Mouse (Mus musculus) small intestine, adult 2 months (tissue): Measurements from ENCODE around the gene Bmp6. TPM values are rescaled to one million over a fixed set of nuclear protein-coding genes. Genes with fewer than 3 reads are reported as not detected.

Source experiments
- H3K27ac ChIP-seq: fragments of 200-500 bp; 2 replicates; pipeline ENCODE4 v1.5.1; 2012; ENCODE audit warnings: low read depth, low read length, control low read depth, inconsistent platforms; ENCODE audit not compliant: insufficient read depth
- H3K27me3 ChIP-seq: fragments of 200-500 bp; 2 replicates; pipeline ENCODE4 v1.6.1; 2012; ENCODE audit warnings: mild to moderate bottlenecking, moderate library complexity, low read length, inconsistent platforms; ENCODE audit not compliant: control insufficient read depth, insufficient read depth
- H3K36me3 ChIP-seq: fragments of 200-500 bp; 2 replicates; pipeline ENCODE4 v1.6.1; 2012; ENCODE audit warnings: mild to moderate bottlenecking, low read length, control low read depth, inconsistent platforms; ENCODE audit not compliant: control insufficient read depth, insufficient read depth
- H3K4me1 ChIP-seq: fragments of 200-500 bp; 2 replicates; pipeline ENCODE4 v1.6.1; 2012; ENCODE audit warnings: low read length, inconsistent platforms, mixed read lengths; ENCODE audit not compliant: control insufficient read depth, insufficient read depth, insufficient read length
- H3K4me3 ChIP-seq: fragments of 200-500 bp; 2 replicates; pipeline ENCODE4 v1.5.1; 2012; ENCODE audit warnings: low read depth, mild to moderate bottlenecking, control low read depth, inconsistent platforms, low read length, moderate library complexity
- CTCF ChIP-seq: fragments of 200-500 bp; IDR thresholded peaks from 2 replicates; pipeline ENCODE4 v1.5.1; 2012; ENCODE audit warnings: low read depth, mild to moderate bottlenecking, control low read depth, inconsistent platforms, low read length, moderate library complexity, mixed read lengths; ENCODE audit not compliant: insufficient replicate concordance, insufficient read length; ENCODE audit errors: extremely low read depth
- POLR2A ChIP-seq: fragments of 200-500 bp; IDR thresholded peaks from 2 replicates; pipeline ENCODE4 v1.6.1; 2012; ENCODE audit warnings: low read depth, mild to moderate bottlenecking, control low read depth, inconsistent platforms, low read length, moderate library complexity
- WGBS: fragments of 180-500 bp; shearing (Covaris S2); methylation state at CpG from one replicate; pipeline ENCODE4 v1.1.7; 2018; 5-methylcytosine and 5-hydroxymethylcytosine counted together
- polyA plus RNA-seq: library from polyadenylated mRNA; depleted of rRNA; stranded (reverse); fragments of >200 nt; gene quantifications from 2 replicates; pipeline ENCODE4 v1.2.3, GENCODE M21; 2012

Bmp6 gene
- polyA plus RNA-seq, 1 experiment = 5.2 TPM

GRCm38 (mm10) chr13:38486767-38487166 is 141.9 kb downstream of the Bmp6 start:
- TF ChIP-seq CTCF (no peak), POLR2A (no peak)
- Histone ChIP-seq H3K4me3 (no peak overlapping the region), H3K27me3 (no peaks in the 10 kb centered on the region), H3K36me3 (no peaks in the 10 kb centered on the region), H3K27ac (no peak overlapping the region), H3K4me1 (no peaks in the 10 kb centered on the region)
- WGBS = 61% methylated on average over 6 of the region's 6 CpGs

- TF ChIP-seq CTCF (no peak), POLR2A (no peak)
- H3K4me1 ChIP-seq = no peaks in the 10 kb centered on the region
- 28% methylated on average over 3 of the region's 3 CpGs for WGBS
- H3K36me3 ChIP-seq = peaks cover 16% of the 10 kb centered on the region
- H3K27me3 ChIP-seq = no peaks in the 10 kb centered on the region
- H3K4me3 ChIP-seq = no peak overlapping the region
- H3K27ac ChIP-seq = no peak overlapping the region
Observed at GRCm38 (mm10) chr13:38496715-38497114, 151.8 kb downstream of the Bmp6 start.

GRCm38 (mm10) chr13:38501314-38501713 is 156.4 kb downstream of the Bmp6 start:
- H3K4me1 ChIP-seq = no peaks in the 10 kb centered on the region
- H3K27me3 ChIP-seq = no peaks in the 10 kb centered on the region
- H3K36me3 ChIP-seq = peaks cover 54% of the 10 kb centered on the region
- 85% methylated on average over 12 of the region's 12 CpGs for WGBS
- no peak overlapping the region for H3K4me3 ChIP-seq
- TF ChIP-seq CTCF (no peak), POLR2A (no peak)
- no peak overlapping the region for H3K27ac ChIP-seq

- TF ChIP-seq POLR2A (no peak), CTCF (no peak)
- Histone ChIP-seq H3K27me3 (no peaks in the 10 kb centered on the region), H3K27ac (0 out of 2 replicates have a peak overlapping the region, but pooled peaks have one; percentile 1), H3K4me3 (no peak overlapping the region; the same call in 1 of the 2 replicates), H3K4me1 (no peaks in the 10 kb centered on the region), H3K36me3 (peaks cover 69% of the 10 kb centered on the region)
- WGBS = 78% methylated on average over 14 of the region's 14 CpGs
Observed at GRCm38 (mm10) chr13:38503137-38503849, 158.4 kb downstream of the Bmp6 start.

GRCm38 (mm10) chr13:38506320-38506719 is 161.4 kb downstream of the Bmp6 start:
- no peak for TF ChIP-seq POLR2A
- peak; percentile 26; the same call in 1 of the 2 replicates for TF ChIP-seq CTCF
- Histone ChIP-seq H3K4me3 (no peak overlapping the region), H3K27ac (no peak overlapping the region), H3K27me3 (no peaks in the 10 kb centered on the region), H3K36me3 (peaks cover 76% of the 10 kb centered on the region), H3K4me1 (no peaks in the 10 kb centered on the region)
- 79% methylated on average over 8 of the region's 8 CpGs for WGBS

- Histone ChIP-seq H3K27ac (no peak overlapping the region), H3K36me3 (peaks cover 74% of the 10 kb centered on the region), H3K4me1 (no peaks in the 10 kb centered on the region), H3K4me3 (no peak overlapping the region), H3K27me3 (no peaks in the 10 kb centered on the region)
- WGBS = 93% methylated on average over 10 of the region's 10 CpGs
- TF ChIP-seq POLR2A = no peak
- no peak for TF ChIP-seq CTCF
Observed at GRCm38 (mm10) chr13:38506936-38507335, 162.0 kb downstream of the Bmp6 start.

- 90% methylated on average over 8 of the region's 8 CpGs for WGBS
- no peak for TF ChIP-seq POLR2A
- no peak for TF ChIP-seq CTCF
- H3K36me3 ChIP-seq = peaks cover 76% of the 10 kb centered on the region
- no peak overlapping the region for H3K4me3 ChIP-seq
- H3K4me1 ChIP-seq = no peaks in the 10 kb centered on the region
- H3K27me3 ChIP-seq = no peaks in the 10 kb centered on the region
- no peak overlapping the region for H3K27ac ChIP-seq
Observed at GRCm38 (mm10) chr13:38509681-38510341, 164.9 kb downstream of the Bmp6 start.
